Mouse (Mus musculus) retina, postnatal 1 day (tissue): ENCODE measurements around the gene Krtap24-1.

ENCODE experiments used
- DNase-seq: peaks from one replicate; pipeline ENCODE4 v3.0.0-alpha.2; 2012

Krtap24-1 gene

GRCm38 (mm10) chr16:88611922-88612321, at the start of gene Krtap24-1:
TSS of gene Krtap24-1 (minus strand) at chr16:88612279.
- DNase-seq = no peak

- no peak for DNase-seq
Measured at GRCm38 (mm10) chr16:88657426-88657825, 45.3 kb upstream of the Krtap24-1 start.

DNA sequence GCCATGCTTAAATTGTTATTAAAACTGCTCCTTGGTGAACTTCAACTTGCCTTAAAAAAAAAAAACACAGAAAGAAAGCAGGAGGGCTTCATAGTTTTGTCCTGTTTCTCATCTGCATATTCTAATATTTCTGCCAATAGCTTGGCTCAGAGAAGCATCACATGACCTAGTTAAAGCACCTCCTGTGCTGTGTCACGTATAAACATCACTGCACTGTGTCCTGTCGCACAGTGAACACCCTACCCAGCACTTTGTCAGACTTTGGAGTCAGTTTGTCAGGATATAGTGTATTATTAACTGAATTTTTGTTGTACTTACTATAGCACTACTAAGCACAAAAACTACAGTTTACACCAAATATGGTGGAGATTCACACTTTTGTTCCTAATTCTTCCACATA, 39.9 kb upstream of the Krtap24-1 start:
- no peak for DNase-seq

DNA sequence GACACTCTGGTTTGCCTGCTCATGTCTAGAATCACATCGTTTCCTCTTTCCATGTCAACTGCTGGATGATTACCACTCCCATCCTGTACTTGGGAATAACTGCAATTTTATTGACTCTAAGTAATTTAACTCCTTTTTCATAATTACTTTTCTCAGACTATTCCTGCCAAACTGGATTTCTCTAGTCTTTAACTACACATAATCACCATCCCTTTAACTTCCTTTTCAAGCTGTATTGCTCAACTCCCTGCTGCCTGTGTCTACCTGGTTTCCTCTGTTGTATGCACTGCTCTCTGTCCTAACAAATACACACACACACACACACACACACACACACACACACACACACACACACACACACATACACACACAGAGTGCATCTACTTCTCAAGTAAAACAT, 39.0 kb upstream of the Krtap24-1 start:
- no peak for DNase-seq

GRCm38 (mm10) chr16:88647358-88647846, 35.3 kb upstream of the Krtap24-1 start, which contains the start of gene Krtap26-1:
TSS of gene Krtap26-1 (minus strand) at chr16:88647796.
- DNase-seq = no peak

GRCm38 (mm10) chr16:88646366-88647111, 34.5 kb upstream of the Krtap24-1 start:
- DNase-seq = no peak

GRCm38 (mm10) chr16:88640053-88640452, 28.0 kb upstream of the Krtap24-1 start:
- no peak for DNase-seq

DNA sequence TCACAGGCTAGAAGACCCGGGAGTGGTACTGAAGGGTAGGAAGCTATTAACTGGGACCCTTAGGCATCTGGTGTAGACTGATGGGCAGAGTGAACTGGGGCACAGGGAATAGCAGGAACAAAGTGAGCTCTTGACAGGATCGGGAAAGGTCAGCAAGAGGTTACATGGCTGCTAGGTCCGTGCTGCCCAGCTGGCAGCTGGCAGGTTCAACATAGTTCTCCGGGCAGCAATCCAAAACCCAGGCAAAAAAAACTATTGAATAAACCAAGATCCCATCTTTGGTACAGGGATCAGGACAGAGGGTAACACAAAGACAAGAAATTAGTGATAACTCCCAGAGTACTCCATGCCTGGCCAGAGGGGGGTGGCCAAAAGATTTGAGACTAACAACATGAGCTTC, 23.1 kb upstream of the Krtap24-1 start:
- peak; percentile 62 for DNase-seq

DNA sequence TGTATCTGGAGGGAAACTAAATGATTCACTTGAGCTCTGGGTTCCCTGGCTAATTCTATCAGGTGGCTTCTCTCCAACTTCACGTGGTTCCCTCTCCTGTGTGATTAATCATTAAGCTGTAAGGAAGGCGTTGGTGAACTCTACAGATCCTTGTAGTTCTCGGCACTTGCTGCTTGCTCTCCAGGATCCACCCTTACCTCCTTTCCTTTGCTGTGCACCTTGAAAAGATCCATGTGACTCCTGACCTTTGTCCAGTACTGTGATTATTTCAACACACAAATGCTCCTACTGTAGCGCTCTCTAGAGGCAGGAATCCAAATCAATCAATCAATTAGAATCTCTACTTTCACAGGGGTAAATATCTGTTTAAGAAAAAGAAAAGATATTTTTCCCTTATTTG, 19.4 kb upstream of the Krtap24-1 start:
- DNase-seq = no peak

DNA sequence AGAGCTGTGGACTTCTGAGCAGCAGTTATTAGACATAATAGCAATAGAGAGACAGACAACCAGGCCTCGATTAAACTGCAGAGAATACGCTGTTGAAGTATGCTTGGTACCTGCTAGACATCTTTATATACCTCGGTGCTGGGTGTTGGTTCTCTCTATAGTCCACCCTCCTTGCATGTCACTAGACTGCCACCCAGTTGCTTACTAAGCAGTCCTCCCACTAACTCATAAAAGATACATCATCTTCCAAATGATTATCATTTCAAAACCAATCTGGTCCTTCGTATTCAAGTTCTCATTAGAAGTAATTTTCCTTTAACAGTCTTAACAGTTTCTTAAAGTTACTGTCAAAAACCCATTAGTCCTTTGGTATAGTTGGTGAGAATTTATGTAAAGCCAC, 15.5 kb upstream of the Krtap24-1 start, which contains the start of gene 2310079G19Rik:
Gene 2310079G19Rik, minus strand, starts transcription at position 101 of the 400 bp plus-strand sequence.
- DNase-seq = no peak

- peak; percentile 48 for DNase-seq
Measured at GRCm38 (mm10) chr16:88612712-88613111, 633 bp upstream of the Krtap24-1 start.

GRCm38 (mm10) chr16:88604570-88604969, 7.5 kb downstream of the Krtap24-1 start:
- DNase-seq = no peak

DNA sequence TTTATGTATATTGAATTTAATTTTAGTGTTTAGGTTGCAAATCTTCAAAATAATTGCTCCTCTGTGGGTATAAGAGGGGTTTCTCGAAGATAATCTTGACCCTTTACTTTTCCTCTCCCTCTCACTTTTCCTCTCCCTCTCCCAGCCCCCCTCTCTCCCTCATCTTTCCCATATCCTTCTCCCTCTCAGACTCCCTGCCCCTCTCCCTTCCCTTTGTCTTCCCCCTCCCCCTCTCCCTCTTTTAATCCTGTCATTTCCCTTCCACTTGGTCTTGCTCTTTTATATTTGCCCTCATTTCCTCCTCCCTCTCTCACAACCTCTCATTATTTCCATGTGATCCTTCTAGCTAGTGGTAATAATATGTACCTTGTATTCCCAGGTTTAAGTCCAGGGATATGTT, 9.6 kb downstream of the Krtap24-1 start:
- DNase-seq = peak; percentile 11

DNA sequence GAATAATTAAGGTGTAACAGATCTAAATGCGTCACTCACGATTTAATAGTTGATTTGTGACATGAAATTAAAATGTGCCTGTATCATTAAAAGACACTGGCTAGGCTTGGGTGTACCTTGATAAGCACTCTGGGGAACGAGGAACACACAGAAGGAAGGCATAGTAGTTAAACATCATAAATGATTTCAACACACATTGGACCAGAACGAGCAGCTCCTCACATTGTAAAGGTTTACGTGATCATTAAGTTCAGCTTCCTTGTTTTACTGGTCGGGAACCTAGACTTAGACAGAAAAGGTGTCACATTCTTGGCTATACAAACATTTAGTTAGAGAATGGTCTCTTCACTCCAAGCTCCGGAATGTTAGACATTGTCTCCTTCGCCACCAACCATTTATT, 11.8 kb downstream of the Krtap24-1 start:
- no peak for DNase-seq

DNA sequence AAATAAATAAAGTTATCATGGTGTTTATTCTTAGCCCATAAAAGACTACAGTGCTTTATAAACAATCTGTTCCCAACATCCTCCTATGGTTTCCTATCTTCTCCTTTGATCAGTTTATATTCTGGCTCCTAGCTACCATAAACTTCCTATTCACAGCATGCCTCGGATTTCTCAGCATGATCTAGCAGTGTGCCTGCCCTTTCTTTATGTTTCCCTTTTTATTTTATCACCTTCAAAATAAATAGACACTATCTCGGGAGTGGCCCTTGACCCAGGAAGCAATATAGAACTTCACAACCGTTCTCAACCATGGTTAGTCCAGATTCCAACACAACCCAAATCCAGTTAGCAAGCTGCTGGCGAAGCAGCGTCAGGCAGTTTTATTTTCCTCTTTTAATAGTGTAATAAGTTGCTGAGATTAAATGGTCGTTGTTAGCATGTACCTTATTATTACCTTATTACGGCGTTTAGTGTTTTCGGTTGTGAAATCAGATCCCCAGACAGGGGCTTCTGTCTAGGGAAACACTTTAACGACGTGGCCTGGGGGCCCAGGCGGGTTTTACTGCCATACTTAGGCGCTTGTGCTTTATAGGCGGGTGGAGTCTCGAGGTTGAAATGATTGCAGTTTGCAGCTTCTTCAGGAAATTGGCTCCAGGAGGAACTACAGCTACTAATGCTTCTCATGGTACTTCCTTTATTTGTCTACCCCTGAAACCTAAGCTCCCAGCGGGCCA, 12.4 kb downstream of the Krtap24-1 start:
- no peak for DNase-seq

DNA sequence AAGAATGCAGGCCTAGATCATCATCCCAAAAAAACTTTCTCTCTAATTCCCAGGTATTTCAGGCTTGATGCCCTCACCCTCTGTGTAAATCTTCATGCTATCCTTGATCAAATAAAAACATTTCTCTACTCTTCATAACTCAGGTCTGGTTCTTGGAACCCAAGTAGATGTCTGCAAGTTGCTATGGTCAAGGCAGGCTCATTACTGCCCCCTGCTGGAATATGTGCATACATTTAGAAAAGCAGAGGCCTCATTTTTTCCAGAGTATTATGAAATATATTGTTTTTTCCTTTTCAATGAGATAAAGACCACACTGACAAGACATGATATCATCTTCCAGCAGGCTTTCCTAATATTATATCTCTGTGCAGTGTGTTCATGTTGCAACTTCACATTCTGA, 19.3 kb downstream of the Krtap24-1 start:
- DNase-seq = peak; percentile 10

GRCm38 (mm10) chr16:88583338-88583737, 28.7 kb downstream of the Krtap24-1 start:
- no peak for DNase-seq

DNA sequence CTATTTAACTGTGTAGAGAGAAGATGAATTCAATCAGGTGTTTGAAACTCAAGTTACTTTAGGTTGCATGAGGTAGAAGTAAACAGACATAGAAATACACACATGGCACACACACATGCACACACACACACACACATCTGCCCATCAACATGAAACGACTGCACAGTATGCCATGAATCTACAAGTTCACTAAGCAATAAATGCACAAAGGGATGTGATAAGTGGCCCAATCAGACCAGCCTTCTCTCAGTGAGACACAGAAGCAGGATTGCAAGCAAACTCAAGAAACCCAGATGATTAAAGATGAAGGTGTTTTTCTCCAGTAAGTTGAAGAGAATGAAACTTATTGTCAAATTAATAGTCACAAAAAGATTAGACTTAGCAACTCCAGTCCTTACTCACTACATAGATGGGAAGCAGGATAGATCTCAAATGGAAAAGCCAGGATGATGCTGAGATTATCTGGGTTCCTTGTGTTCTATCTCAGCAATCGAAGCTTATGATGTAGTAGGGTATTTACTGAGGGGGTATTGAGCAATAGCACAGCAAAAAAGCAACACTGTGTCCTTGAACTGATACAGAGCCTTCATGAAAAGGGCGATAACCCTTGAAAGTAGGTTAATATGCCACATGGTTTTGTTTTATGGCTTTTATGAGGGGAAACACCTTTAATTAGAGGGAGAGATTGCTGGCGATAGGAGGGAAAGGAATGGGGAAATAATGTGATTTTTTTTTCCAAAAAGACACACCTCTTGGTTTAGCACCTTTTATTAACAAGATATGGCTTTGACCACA, 36.0 kb downstream of the Krtap24-1 start:
- DNase-seq = no peak

GRCm38 (mm10) chr16:88572904-88573404, 39.1 kb downstream of the Krtap24-1 start:
- DNase-seq = no peak

DNA sequence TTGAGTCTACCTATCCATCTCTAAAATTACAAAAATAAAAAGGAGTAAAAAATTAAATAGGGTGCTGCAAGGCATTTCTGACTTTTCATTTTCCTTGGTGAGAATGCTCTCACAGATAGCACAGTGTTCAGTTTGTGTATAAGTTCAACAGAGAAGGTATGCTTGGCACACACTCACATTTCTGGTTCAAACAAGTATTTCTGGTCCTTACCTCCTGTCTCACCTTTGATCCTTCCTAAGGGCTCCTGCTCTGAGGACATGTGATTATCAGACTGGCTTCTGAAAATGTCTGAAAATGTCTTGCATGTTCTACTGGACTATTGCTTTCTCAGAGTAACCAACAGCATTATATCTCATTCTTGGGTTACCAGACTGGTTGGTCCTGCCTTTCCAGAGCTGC, 41.9 kb downstream of the Krtap24-1 start:
- DNase-seq = no peak

DNA sequence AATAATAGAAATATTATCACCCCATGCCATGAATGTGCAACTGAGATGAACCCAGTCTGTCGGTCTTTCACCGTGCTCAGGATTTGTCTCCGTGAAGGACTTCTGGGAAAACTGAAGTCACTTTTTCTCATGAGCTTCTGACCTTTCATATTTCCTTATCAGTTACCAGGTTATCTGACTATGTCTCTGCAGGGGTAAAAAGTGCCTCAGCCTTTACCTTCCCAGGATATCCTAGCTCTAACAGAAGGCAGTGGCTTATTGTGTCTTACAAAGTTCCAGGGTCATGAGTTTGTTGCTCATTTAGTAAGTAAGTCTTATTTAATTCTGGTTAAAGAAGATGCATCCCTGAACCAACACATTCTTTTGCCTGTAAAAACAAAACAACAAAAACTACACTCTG, 42.3 kb downstream of the Krtap24-1 start:
- no peak for DNase-seq

DNA sequence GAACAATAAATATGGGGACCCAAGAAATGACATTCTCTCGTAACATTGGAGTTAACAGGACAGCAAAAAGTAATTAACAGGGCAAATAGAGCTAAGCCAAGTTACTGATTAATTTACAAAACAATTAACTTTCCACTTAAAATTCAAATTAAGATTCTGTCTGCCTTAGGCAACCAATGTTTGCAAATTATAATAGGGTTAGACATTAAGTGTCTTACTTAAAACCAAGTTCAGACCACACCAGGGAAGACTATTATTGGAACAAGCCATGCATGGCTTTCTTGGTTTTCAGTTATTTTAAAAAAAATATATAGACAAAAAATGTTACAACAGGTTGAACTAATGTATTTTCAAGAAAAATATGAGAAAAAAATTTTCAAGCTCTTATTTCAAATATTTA, 43.0 kb downstream of the Krtap24-1 start:
- no peak for DNase-seq
